Mouse (Mus musculus): ENCODE results near the gene Smarcal1. TPM values are rescaled to one million over a fixed set of nuclear protein-coding genes. Genes with fewer than 3 reads are reported as not detected.

The Smarcal1 gene
- total and polyA plus RNA-seq, 3 experiments = 24.4 to 27.7 TPM; not detected in 1

- Histone ChIP-seq H3K9ac (ENCODE audit: control insufficient read depth, low read depth, low read length, poor library complexity, severe bottlenecking) (no peak overlapping the region), H3K4me3 (ENCODE audit: control insufficient read depth in 1 of 2, insufficient read depth in 1 of 2, low read depth in 2 of 2, low read length in 2 of 2) (no peak overlapping the region), H3K4me1 (ENCODE audit: control insufficient read depth in 1 of 2, insufficient read depth in 2 of 2, low read length in 2 of 2) (peaks cover 0 to 4% of the 10 kb centered on the region in 2 experiments; a peak in 2 of 4 replicates), H3K9me3 (replicated peaks; ENCODE audit: insufficient read depth, low read length) (no peaks in the 10 kb centered on the region), H3K36me3 (ENCODE audit: control insufficient read depth in 1 of 2, insufficient read depth in 2 of 2, low read length in 2 of 2) (no peaks in the 10 kb centered on the region; a peak in 2 of 4 replicates), H3K27me3 (ENCODE audit: control insufficient read depth in 1 of 2, insufficient read depth in 2 of 2, low read length in 2 of 2) (no peaks in the 10 kb centered on the region), H3K79me2 (ENCODE audit: control insufficient read depth, insufficient read depth, low read length, poor library complexity) (peaks cover 1% of the 10 kb centered on the region), H3K27ac (ENCODE audit: control insufficient read depth, low read depth, low read length) (no peak overlapping the region)
- DNase-seq (ENCODE audit: low read depth, low spot score) = no peak
- no peak for TF ChIP-seq E2F4 (IDR thresholded peaks at IDR 0.05; ENCODE audit: borderline replicate concordance, low read depth, low read length)
- no peak for TF ChIP-seq JUND (IDR thresholded peaks at IDR 0.05; ENCODE audit: low read depth, low read length)
- TF ChIP-seq MAFK (IDR thresholded peaks at IDR 0.05; ENCODE audit: borderline replicate concordance, low read depth, low read length) = no peak
- TF ChIP-seq RCOR1 (IDR thresholded peaks at IDR 0.05; ENCODE audit: low read depth, low read length) = no peak
- TF ChIP-seq ELF1 (IDR thresholded peaks at IDR 0.05; ENCODE audit: low read depth, low read length) = no peak
- TF ChIP-seq ZC3H11A (IDR thresholded peaks at IDR 0.05; ENCODE audit: low read depth, low read length) = no peak
- TF ChIP-seq MEF2A (IDR thresholded peaks at IDR 0.05; ENCODE audit: extremely low read depth, insufficient replicate concordance, low read depth, low read length, poor library complexity, severe bottlenecking) = no peak
- TF ChIP-seq NELFE (IDR thresholded peaks at IDR 0.05; ENCODE audit: low read depth, low read length) = no peak
- TF ChIP-seq SMC3 (IDR thresholded peaks at IDR 0.05; ENCODE audit: low read depth, low read length) = no peak
- TF ChIP-seq MXI1 (IDR thresholded peaks at IDR 0.05; ENCODE audit: low read depth, low read length) = no peak
- TF ChIP-seq TCF12 (IDR thresholded peaks at IDR 0.05; ENCODE audit: low read depth, low read length) = no peak
- TF ChIP-seq KAT2A (conservative IDR thresholded peaks at IDR 0.05; ENCODE audit: low read depth, low read length) = no peak
- TF ChIP-seq ETS1 (IDR thresholded peaks at IDR 0.05; ENCODE audit: low read depth, low read length) = no peak
- no peak for TF ChIP-seq ZNF384 (IDR thresholded peaks at IDR 0.05; ENCODE audit: low read depth, low read length)
These were observed 4.5 kb downstream of the Smarcal1 start for GRCm38 (mm10) chr1:72587532-72587931.

GRCm38 (mm10) chr1:72588763-72589162 is 5.7 kb downstream of the Smarcal1 start:
- Histone ChIP-seq H3K9ac (ENCODE audit: control insufficient read depth, low read depth, low read length, poor library complexity, severe bottlenecking) (no peak overlapping the region), H3K27me3 (ENCODE audit: control insufficient read depth in 1 of 2, insufficient read depth in 2 of 2, low read length in 2 of 2) (no peaks in the 10 kb centered on the region), H3K9me3 (replicated peaks; ENCODE audit: insufficient read depth, low read length) (no peaks in the 10 kb centered on the region), H3K79me2 (ENCODE audit: control insufficient read depth, insufficient read depth, low read length, poor library complexity) (no peaks in the 10 kb centered on the region; the same call in 1 of the 2 replicates), H3K4me1 (ENCODE audit: control insufficient read depth in 1 of 2, insufficient read depth in 2 of 2, low read length in 2 of 2) (peaks cover 0 to 4% of the 10 kb centered on the region in 2 experiments; a peak in 2 of 4 replicates), H3K36me3 (ENCODE audit: control insufficient read depth in 1 of 2, insufficient read depth in 2 of 2, low read length in 2 of 2) (no peaks in the 10 kb centered on the region; a peak in 2 of 4 replicates), H3K4me3 (ENCODE audit: control insufficient read depth in 1 of 2, insufficient read depth in 1 of 2, low read depth in 2 of 2, low read length in 2 of 2) (no peak overlapping the region), H3K27ac (ENCODE audit: control insufficient read depth, low read depth, low read length) (no peak overlapping the region)
- no peak for DNase-seq (ENCODE audit: low read depth, low spot score)
- TF ChIP-seq MXI1 (IDR thresholded peaks at IDR 0.05; ENCODE audit: low read depth, low read length) = no peak
- TF ChIP-seq KAT2A (conservative IDR thresholded peaks at IDR 0.05; ENCODE audit: low read depth, low read length) = no peak
- TF ChIP-seq NRF1 (IDR thresholded peaks at IDR 0.05; ENCODE audit: insufficient read depth, low read depth, low read length, poor library complexity, severe bottlenecking) = no peak
- TF ChIP-seq POLR2AphosphoS5 (IDR thresholded peaks at IDR 0.05; ENCODE audit: borderline replicate concordance, low read depth, low read length) = no peak
- TF ChIP-seq ETS1 (IDR thresholded peaks at IDR 0.05; ENCODE audit: low read depth, low read length) = no peak
- no peak for TF ChIP-seq USF1 (IDR thresholded peaks at IDR 0.05; ENCODE audit: low read depth, low read length)
- no peak for TF ChIP-seq GABPA (IDR thresholded peaks at IDR 0.05; ENCODE audit: low read depth, low read length)
- no peak for TF ChIP-seq UBTF (IDR thresholded peaks at IDR 0.05; ENCODE audit: borderline replicate concordance, insufficient read depth, low read depth, low read length)
- TF ChIP-seq POLR2A (IDR thresholded peaks at IDR 0.05; ENCODE audit: control insufficient read depth in 1 of 2, insufficient read depth in 1 of 2, low read depth in 1 of 2, low read length in 2 of 2, poor library complexity in 1 of 2) = no peak
- TF ChIP-seq TCF12 (IDR thresholded peaks at IDR 0.05; ENCODE audit: low read depth, low read length) = no peak
- TF ChIP-seq NELFE (IDR thresholded peaks at IDR 0.05; ENCODE audit: low read depth, low read length) = no peak
- TF ChIP-seq ZMIZ1 (IDR thresholded peaks at IDR 0.05; ENCODE audit: low read depth, low read length) = no peak
- TF ChIP-seq TAL1 (IDR thresholded peaks at IDR 0.05; ENCODE audit: low read length) = no peak
- no peak for TF ChIP-seq RAD21 (IDR thresholded peaks at IDR 0.05; ENCODE audit: low read depth, low read length)
- no peak for TF ChIP-seq ZC3H11A (IDR thresholded peaks at IDR 0.05; ENCODE audit: low read depth, low read length)
- TF ChIP-seq MAZ (IDR thresholded peaks at IDR 0.05; ENCODE audit: low read depth, low read length) = no peak
- no peak for TF ChIP-seq EP300 (IDR thresholded peaks at IDR 0.05; ENCODE audit: low read depth in 1 of 2, low read length in 2 of 2)
- TF ChIP-seq BHLHE40 (IDR thresholded peaks at IDR 0.05; ENCODE audit: borderline replicate concordance, low read depth, low read length) = no peak
